Mouse (Mus musculus): ENCODE data around the gene Gm2237.
"Not testable (repeated sequence)": the region's sequence is repeated elsewhere in the genome, so short reads cannot be mapped to it uniquely, and the experiment has no call there.

Gm2237 gene

GRCm38 (mm10) chr14:19584804-19585667, at the start of gene Gm2237:
Gene Gm2237, minus strand, starts transcription at chr14:19585135.
- peak; percentile 8 for DNase-seq (ENCODE audit: low spot score)

GRCm38 (mm10) chr14:19602481-19602880, 17.5 kb upstream of the Gm2237 start, which contains the start of gene Gm5458:
Gene Gm5458, minus strand, starts transcription at chr14:19602581.
- DNase-seq (ENCODE audit: low spot score), result not testable (repeated sequence)

GRCm38 (mm10) chr14:19549863-19550262, 35.1 kb downstream of the Gm2237 start, which contains the start of gene Gm2244:
Gene Gm2244, minus strand, starts transcription at chr14:19549963.
- DNase-seq (ENCODE audit: low spot score), result not testable (repeated sequence)

Measured in MN1 (cell line).